Mouse (Mus musculus) frontal cortex, postnatal 10 days (tissue): ENCODE results near the gene Mamdc4.
A peak's percentile ranks its signal among the peaks of the same experiment; 100 is the strongest.

Experiments used
- DNase-seq, 2 experiments: peaks; one replicate each; pipeline ENCODE4 v3.0.0; 2022; ENCODE audit warnings: low spot score in 2 of 2, mixed read lengths in 1 of 2

Gene Mamdc4

DNA sequence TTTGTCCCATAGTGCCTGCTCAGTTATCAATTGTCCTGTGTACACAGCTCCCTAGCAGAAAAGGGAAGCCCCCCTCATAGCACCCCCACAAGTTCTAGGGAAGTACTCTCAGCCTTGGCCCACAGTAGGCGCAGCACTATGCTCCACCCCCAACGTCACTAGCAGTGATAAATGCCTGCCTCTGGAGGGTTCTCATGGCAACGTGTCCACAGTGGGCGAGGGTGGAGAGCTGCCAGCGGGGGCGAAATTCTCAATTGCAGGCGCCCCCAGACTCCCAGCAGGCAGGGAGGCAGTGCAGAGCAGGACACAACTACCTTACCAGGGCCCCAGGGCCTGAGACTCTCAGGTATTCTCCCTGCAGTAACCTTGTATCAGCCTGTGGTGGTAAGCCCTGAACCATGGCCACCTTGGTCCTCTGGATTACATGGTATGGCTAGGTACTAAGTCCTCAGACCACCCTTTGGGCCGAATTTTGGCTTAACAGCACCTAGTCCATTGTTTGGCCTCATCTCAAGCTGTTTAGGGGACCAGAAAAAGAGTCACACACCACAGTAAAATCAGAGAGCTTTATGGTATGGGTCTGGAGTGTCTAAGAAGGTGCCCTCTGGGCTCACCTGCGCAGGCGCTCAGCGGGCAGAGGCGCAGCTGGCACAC, 7.9 kb upstream of the Mamdc4 start:
- peak; percentile 83 to 88 for DNase-seq

DNA sequence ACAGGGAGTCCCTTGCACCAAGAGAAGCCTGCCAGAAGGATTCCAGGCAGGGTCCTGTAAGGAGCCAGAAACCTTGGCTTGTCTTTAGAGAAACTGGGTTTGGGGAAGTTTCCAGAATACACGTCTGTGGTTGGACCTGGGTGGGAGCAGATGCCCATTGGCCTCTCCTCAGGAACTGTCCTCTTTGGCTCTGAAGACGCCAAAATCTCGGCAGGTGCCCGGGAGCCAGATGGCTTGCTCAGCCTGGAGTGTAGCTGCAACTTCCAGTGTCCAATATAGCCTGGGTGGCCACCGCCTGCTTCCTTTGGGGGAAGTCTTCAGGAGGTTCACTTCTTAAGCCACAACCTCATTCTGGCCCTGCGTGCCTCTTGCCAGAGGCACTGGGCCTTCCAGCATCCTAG, 7.3 kb upstream of the Mamdc4 start:
- peak in 1 of 2 experiments; percentile 44 for DNase-seq

DNA sequence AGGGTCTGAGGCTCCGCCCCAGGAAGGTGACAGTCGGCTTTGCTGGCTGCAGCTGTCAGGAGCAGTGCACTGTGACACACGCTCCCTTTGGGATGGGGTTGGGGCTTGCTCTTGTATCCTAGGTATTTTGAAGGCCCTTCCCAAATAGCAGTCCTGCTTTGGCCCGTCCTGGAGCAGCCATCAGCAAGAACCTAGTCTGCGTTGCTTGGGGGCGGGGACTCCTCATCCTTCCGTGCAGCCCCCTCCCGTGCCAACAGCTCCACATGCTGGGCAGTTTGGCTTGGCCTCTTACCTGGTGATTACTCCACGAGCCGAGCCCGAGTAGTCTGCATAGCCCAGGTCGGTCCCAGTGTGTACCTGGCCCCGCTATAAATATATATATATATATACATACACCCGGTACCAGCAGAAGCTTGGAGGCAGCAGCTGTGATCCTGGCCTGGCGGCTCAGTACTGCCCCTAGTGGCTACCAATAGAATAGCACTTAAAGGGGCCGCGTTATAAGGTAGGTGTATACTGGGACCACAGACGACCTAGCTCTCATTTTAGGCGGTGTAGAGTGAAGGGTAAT, 6.7 kb upstream of the Mamdc4 start, which contains the start of gene Ajm1:
TSS of gene Ajm1 (minus strand) at position 464 of the 571 bp plus-strand sequence.
- DNase-seq, result peak in 1 of 2 experiments; percentile 79

DNA sequence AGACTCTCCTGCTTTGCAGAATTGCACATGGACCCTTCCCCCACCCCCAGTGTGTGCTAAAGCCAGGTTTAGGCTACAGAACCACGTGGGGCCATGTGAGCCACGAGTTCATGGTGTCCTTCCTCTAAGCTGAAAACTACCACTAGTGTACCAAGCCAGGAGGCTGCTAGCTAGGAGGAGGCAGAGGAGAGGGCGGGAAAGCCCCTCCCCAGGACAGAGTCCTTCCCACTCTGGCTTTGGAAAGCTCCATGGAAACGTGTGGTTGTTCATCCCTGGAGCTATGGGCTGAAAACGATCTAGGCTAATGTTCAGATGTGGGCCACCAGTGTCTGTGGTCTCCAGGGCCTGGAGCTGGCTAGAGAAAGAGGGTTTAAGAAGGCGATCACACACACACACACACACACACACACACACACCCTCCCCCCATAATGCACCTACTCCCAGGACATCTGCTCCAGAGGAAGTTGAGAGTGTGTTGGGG, 6.0 kb upstream of the Mamdc4 start:
- peak in 1 of 2 experiments; percentile 24 for DNase-seq

DNA sequence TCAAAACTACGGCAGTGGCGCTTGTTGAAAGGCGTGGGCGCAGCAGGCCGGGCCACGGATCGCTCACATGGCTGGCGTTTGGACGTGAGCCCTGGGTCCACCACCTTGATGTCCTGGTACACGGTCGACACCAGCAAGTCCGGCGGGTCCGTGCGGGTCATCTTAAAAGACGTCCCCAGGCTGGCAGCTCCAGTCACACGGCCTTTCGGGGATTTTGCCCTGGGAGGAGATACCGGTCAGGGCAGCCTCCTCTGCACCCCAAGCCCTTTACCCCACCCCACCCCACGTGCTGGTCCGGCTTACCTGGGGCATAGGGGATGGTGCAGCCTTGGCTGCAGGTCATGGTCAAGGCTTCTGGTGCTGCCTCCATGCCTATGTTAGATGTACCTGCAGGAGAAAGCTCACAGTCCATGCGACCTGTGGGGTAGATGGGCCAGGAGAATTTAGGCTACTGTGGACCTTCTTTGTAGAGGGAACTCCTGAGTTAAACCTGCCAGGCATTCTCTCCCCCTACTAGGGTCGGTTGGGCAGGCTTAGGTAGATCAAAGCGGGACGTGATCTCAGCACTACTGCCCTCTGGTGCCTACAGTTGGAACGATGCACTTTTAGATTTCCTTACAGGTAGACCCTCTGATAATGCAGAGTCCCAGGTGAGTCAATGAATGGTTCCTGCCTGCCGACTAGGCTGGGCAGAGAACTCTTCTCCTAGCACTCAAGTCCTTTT, 5.3 kb upstream of the Mamdc4 start:
- DNase-seq, result peak in 1 of 2 experiments; percentile 46

DNA sequence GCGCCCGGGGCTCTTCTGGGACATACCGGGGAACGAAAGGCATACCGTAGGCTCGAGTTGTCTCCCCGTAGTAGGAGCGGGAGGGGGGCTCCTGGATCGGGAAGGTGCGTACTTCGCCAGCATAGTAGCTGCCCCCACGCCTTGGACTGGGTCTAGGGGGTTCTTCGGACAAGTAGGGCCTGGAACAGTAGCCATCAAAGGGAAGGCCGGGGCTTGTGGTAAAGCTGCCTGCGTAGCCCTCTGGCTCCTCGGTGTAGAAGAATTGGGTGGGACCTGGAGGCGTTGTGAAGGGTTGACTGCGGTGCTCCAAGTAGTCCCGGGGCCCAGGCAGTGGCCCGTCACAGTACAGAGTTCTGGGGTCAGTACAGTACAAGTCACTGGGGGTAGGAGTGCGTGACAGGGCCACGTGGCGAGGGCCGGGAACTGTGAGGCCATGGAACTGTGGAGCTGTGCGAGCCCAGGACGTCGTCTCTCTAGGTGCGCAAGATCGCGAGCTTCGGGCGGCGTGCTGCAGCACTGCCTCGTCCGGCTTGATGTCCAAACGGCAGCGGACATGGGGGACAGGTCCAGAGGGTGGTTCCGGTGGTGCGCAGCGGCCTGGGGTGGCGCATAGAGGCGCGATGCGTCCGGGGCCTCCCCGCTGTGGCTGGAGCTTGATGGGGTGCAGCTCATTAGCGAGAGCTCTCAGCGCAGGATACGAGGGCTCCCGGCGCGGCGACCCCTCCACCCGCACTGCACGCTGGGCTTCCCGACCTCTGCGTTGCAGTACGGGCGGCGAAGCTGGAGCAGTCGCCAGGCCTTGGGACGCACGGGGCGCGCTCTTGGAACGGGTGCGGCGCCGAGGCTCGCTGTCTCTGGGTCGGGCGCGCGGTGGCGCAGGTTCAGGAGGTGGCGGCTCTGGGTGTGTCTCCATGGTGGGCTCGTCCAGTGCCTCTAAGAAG, 4.4 kb upstream of the Mamdc4 start:
- DNase-seq, result peak in 1 of 2 experiments; percentile 39

DNA sequence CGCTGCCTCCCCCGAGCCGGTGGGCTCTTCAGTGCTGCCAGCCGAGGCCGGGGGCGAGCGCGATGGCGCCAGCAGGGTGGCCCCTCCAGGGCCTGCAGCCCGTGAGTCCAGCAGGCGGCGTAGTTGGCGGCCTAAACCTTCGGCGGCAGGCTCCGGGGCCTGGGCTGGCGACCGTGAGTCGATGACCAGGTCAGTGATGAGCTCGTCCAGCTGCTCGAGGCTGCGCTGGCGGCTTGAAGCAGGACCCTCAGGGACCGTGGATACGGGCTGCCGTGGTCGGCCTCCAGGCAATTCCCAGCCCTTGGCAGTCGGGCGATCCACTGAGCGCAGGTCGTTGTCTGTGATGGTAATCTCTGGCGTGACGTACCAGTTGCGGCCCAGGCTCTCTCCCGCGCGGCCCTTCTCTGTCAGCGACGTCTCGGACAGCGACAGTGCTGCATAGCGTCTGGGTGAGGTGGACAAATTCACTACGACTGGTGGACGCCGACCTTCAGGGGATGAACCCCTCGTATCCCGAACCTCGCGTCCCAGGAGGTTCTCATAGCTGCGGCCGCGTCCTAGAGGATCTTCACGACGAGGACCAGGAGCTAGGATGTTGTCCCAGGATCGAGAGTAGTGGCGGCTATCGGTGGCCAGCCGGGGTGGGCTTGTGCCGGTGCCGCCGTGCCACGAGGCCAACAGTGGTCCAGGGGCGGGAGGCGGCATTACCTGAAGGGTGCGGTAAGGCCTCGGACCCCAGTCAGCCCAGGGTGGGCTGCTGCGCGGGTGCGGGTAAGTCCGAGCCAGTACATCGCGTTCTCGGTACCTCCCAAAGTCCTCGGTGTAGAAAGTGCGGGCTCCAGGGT, 3.5 kb upstream of the Mamdc4 start:
- peak in 1 of 2 experiments; percentile 31 for DNase-seq

DNA sequence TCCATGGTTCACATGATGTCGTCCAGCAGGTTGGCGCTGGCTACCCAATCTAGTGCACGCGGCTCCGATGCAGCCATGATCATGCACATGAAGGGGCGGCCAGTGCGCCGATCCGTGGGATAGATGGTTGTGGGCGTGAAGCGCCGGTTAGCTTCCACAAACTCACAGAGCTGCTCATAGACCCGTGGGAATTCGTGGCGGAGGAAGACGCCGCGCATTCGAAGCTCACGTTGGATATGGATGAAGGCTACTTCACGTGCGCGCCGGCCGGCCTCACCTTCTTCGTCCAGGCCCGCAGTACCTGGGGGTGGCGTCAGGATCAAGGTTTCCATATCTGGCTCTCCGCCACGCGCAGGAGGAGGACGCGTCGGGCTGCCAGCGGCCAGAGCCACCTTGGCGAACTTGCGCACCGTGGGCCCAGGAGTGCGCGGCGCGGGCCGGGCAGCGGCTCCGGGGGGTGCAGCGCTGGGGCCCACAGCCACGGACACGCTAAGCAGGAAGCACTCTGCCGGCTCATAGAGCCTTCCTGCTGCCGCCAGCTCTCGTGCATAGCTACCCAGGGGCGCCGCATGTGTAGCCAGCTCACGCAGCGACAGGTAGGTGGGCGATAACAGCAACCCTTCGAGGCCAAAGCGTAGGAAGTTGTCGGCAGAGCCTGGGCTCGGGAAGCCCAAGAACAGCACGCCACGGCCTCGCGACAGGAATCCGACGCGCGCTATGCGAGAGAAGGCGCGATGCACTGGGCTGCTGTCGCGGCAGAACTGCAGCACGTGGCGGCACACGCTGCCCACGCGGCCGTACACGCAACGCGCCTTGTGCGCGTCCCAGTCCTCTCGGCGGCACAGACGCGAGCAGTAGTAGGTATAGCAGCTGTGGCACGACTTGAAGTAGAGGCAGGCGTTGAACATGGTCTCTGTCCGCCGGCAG, 2.6 kb upstream of the Mamdc4 start:
- DNase-seq, result peak in 1 of 2 experiments; percentile 22

DNA sequence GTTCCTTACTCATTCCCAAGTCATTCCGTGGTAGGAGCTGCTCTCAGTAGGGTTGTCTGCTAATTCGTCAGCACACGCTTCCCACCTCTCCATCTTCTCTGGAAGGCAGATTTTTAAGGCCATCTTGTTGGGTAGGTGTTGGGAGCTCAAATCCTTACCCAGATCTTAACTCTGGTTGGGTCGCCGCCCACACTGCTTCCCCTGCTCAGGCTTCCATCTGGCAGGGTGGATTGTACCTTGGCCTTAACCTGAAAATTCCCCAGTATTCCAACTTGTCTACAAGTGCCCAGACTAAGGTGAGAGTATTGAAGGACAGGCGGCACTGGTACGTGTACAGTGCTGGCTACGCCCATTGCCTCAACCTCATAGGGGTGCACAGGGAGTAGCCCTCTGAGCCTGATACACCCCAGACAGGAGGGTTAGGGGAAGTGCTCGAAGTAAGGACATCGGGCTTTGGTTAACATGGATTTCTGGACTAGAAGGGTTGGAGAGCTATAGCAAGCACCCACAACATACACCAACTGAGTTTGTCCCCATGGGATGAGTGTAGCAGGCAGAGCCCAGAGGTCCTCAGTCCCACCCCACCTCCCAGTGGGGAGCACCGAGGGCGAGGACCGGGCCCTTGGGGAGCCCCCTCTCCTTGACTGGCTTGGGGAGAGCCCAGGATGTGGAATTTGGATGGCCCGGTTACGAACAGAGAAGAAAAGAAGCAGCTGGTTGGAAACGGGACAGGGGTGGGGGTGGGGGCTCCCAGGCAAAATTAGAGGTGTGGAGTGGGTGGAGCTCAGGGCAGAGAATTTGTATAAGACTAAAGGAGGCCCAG, 1.6 kb upstream of the Mamdc4 start:
- DNase-seq, result peak in 1 of 2 experiments; percentile 9

DNA sequence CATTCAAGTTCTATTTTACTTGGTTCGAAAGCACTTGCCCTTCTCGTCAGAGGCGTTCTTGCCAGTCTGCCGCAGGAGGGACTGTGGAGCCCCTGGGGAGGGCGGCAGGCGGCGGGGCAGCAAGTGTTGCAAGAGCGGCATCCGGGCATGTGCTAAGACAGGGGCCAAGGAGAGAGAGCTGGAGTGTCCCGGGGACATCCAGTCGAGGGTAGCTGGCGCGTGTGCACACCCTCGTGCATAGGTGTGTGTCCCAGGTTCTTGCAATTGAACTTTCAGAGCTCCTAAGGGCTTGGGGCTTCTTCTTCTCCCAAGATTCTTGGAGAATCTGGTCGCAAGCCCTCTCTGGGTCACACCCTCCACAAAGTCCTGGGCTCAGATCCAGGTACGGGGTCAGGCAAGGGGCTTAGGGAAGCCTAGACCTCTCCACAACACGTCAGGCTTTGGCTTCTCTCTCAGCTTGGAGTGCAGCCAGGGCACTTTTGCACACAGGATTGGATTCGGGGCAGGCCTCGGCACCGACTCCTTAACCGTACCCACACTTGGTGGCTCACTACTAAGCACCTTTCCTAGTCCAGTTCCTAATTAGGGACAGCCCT, 885 bp upstream of the Mamdc4 start:
- DNase-seq, result peak in 1 of 2 experiments; percentile 36

DNA sequence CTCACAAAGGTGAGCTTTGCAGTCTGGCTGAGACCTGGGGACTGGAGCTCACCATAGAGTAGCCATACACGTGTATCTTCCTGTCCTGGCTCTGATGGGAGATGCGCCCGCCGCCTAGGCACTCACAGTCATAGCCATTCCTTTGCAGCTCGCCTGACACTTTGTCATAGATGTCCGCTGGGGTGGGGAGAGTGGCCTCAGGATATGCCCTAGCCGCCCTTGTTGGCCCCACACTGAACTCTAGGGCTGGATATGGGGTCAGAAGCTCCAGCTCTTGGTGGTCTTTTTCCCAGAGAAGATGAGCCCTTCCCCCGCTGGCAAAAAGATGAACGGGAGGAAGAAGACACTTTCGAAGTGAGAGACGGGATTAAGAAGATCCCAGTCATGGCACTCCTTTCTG, 509 bp downstream of the Mamdc4 start:
- DNase-seq, result no peak

DNA sequence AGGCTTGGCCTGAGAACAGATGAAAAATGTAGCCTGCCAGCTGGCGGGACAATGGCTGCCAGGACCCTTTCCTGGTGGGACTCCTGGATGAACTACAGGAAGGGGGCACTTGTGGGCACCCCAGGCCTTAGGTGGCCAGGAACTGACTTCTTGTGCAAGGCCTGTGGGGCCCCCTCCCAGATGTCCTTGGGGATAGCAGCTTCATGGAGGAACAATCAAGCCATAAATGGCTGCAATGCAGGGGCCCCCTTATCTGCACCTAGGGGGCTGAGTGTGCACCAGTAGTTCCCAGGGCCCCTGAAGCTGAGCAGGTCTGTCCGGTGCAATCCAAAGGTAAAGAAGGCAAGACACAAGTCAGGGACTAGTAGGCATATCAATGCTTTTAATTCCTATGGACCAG, 1.6 kb downstream of the Mamdc4 start:
- no peak for DNase-seq

DNA sequence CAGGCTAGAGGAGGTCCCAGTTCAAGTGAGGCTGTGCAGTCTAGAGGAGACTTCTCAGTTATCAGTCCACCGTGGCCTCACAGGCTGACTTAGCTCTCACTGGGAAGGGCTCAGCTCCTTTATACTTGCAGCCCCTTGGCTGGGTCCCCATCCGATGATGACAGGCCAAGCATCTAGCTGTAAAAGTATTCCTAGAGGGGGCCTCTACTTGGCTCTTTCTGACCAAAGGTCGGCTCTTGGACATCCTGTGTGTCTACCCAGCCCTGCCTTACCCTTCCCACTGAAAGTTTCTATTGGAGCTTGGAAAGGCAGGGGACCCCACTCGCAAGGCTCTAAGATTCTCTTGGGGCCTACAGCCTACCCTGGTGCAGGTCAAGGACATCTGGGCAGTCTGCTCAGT, 3.4 kb downstream of the Mamdc4 start:
- no peak for DNase-seq

DNA sequence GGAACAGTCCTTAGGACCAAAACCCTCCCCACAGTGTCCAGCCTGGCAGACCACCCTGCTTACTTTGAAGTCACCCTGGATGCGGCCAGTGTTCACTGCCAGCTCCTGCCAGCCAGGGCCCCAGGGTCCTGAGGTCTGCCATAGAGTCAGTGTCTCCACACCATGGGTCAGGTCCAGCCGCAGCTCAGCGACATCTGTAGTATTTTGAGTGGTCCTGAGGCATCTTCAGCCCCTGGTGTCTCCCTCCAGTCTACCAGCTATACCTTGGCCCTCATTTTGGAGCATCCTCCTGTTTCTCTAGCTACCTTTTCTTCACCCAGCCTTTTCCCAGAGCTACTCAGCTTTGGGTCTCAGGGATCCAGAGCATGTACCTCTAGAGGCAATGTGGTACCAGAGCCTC, 5.3 kb downstream of the Mamdc4 start:
- no peak for DNase-seq

DNA sequence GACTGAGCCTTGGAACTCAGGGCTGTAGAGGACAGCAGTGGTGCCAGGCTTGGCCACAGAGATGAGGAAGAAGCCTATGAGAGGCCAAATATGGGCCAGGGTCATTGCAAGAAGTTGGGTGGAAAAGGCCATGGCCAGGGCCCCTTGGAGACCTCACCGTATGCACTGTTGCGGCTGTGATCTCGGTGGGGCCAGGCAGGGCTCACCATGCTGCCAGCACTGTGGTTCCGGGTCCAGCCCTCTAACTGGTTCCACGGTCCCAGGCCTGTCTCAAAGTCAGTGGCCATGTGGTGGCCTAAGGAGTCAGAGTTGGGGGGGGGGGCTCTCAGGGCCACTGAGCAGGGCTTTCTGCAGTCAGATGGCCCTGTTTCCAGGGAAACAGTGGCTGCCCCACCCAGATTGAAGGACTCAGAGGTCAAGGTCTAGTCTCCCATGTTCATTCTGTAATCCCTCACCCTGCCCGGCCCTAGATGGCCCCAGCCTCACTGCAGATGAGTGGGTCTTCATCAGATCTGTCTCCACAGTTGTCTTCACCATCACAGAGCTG, 6.1 kb downstream of the Mamdc4 start:
- no peak for DNase-seq

DNA sequence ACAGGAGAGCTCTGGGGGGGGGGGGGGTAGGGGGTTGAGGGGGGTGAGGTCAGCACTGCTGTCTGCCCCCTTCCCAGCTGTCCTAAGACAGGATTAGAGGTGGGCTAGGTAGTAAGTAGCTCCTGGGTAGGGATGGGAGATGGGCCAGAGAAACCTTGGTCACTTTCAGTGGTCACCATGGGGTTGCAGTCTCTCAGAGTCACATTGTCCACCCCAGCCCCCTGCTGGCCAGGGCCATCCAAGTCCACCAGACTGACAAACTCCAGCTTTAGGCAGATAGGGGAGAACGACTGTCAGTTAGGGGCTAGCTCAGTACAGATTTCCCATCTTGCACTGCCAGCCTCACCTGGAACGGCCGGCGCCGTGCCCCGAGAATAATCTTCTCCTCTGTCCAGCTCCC, 8.1 kb downstream of the Mamdc4 start:
- DNase-seq, result no peak

DNA sequence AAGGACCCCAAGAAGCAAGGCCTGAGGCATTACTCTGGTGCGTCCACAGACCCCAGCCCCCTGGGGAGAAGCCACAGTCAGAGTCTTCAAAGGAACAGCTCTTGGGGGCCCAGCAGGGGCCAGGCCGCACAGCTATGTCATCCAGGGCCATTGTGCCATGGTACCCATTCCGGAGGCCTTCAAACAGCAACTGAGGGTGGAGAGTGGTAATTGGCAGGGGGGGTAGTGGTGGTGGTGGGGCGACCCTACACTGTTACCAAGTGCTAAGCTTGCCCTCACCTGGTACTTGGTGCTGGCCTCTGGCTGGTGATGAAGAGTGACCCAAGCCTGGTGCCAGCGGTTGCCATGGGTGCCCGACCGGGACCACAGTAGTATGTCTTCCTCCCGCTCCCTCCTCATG, 8.9 kb downstream of the Mamdc4 start:
- no peak for DNase-seq

DNA sequence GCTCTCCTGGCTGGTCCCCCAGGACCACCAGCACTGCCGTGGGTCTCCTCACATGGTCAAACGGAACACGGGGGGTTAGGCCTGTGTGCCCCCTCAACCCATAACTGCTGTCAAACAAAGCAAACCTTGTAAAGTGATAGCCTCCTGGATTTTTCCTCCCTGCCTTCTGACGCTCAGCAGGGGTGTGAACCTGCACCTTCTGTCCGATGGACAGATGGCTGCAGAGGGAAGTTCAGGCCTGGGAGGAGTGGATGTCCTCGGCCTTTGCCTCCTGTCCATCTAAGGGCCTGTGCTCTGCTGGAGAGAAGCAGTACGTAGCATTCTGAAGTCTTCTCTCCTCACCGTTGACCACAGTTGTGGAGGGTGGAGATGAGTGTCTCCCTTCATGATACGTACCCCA, 12.7 kb downstream of the Mamdc4 start:
- no peak for DNase-seq
